Mouse (Mus musculus) hindbrain, embryonic 15.5 days (tissue): ENCODE data around the gene Hsd17b3. TPM values are rescaled to one million over a fixed set of nuclear protein-coding genes. Genes with fewer than 3 reads are reported as not detected.
"Not testable (repeated sequence)": the region's sequence is repeated elsewhere in the genome, so short reads cannot be mapped to it uniquely, and the experiment has no call there.

ENCODE experiments used
- ATAC-seq: fragments of 200-750 bp; cut with Nextera tagmentation; 2 replicates; pipeline ENCODE4 v1.8.0; 2017; ENCODE audit warnings: low read depth, moderate number of reproducible peaks, moderate TSS enrichment; ENCODE audit not compliant: low FRiP score
- H3K27ac ChIP-seq: fragments of 300-500 bp; sonication (generic); replicated peaks from 2 replicates; pipeline ENCODE4 v1.5.1; 2015; ENCODE audit warnings: mild to moderate bottlenecking, inconsistent platforms
- H3K27me3 ChIP-seq: fragments of 300-500 bp; sonication (generic); 2 replicates; pipeline ENCODE4 v1.6.1; 2015; ENCODE audit warnings: control low read depth, inconsistent platforms
- H3K36me3 ChIP-seq: fragments of 300-500 bp; sonication (generic); 2 replicates; pipeline ENCODE4 v1.6.1; 2015; ENCODE audit warnings: control low read depth, inconsistent platforms
- H3K4me1 ChIP-seq: fragments of 300-500 bp; sonication (generic); replicated peaks from 2 replicates; pipeline ENCODE4 v1.6.1; 2015; ENCODE audit warnings: control low read depth, inconsistent platforms
- H3K4me2 ChIP-seq: fragments of 300-500 bp; sonication (generic); 2 replicates; pipeline ENCODE4 v1.6.1; 2015; ENCODE audit warnings: moderate library complexity, mild to moderate bottlenecking, inconsistent platforms
- H3K4me3 ChIP-seq: fragments of 300-500 bp; sonication (generic); 2 replicates; pipeline ENCODE4 v1.5.1; 2015; ENCODE audit warnings: mild to moderate bottlenecking, inconsistent platforms
- H3K9ac ChIP-seq: fragments of 300-500 bp; sonication (generic); 2 replicates; pipeline ENCODE4 v1.6.1; 2015; ENCODE audit warnings: inconsistent platforms
- H3K9me3 ChIP-seq: fragments of 300-500 bp; sonication (generic); 2 replicates; pipeline ENCODE4 v1.6.1; 2016; ENCODE audit warnings: control low read depth, inconsistent platforms
- WGBS: fragments of 180-500 bp; shearing (Covaris S2); methylation state at CpG from one replicate; pipeline ENCODE4 v1.1.7; 2015; 5-methylcytosine and 5-hydroxymethylcytosine counted together
- polyA plus RNA-seq: library from polyadenylated mRNA; unstranded; fragments of >200 nt; fragmentation: Nextera tagmentation; extraction: Ambion mirVana; gene quantifications from 2 replicates; pipeline ENCODE4 v1.2.1, GENCODE M21; 2015

Hsd17b3 gene
- polyA plus RNA-seq, 1 experiment from 2014 or later = not detected

- no peak for ATAC-seq
- no peaks in the 10 kb centered on the region for H3K36me3 ChIP-seq
- 91% methylated on average over 4 of the region's 4 CpGs for WGBS
Measured at GRCm38 (mm10) chr13:64076074-64076473, 13.0 kb downstream of the Hsd17b3 start.

GRCm38 (mm10) chr13:64066653-64067052 lies 22.4 kb downstream of the Hsd17b3 start:
- 68% methylated on average over 3 of the region's 3 CpGs for WGBS
- ATAC-seq = no peak
- Histone ChIP-seq H3K27ac (no peak overlapping the region), H3K4me1 (no peaks in the 10 kb centered on the region), H3K9ac (no peak overlapping the region), H3K36me3 (no peaks in the 10 kb centered on the region), H3K27me3 (no peaks in the 10 kb centered on the region), H3K4me3 (no peak overlapping the region), H3K4me2 (no peak overlapping the region), H3K9me3 (no peaks in the 10 kb centered on the region)

More at GRCm38 (mm10) chr13:64076074-64076473, 13.0 kb downstream of the Hsd17b3 start:
- Histone ChIP-seq H3K27ac (no peak overlapping the region), H3K9me3 (no peaks in the 10 kb centered on the region), H3K9ac (no peak overlapping the region), H3K4me3 (no peak overlapping the region), H3K4me2 (no peak overlapping the region), H3K4me1 (no peaks in the 10 kb centered on the region), H3K27me3 (no peaks in the 10 kb centered on the region)

- no peak for ATAC-seq
- Histone ChIP-seq H3K27me3 (no peaks in the 10 kb centered on the region), H3K4me3 (no peak overlapping the region), H3K9me3 (no peaks in the 10 kb centered on the region), H3K36me3 (no peaks in the 10 kb centered on the region), H3K4me2 (no peak overlapping the region), H3K4me1 (no peaks in the 10 kb centered on the region), H3K9ac (no peak overlapping the region), H3K27ac (no peak overlapping the region)
Measured at GRCm38 (mm10) chr13:64064276-64064675, 24.8 kb downstream of the Hsd17b3 start.

GRCm38 (mm10) chr13:64060935-64061506 lies 28.0 kb downstream of the Hsd17b3 start:
- Histone ChIP-seq H3K36me3 (no peaks in the 10 kb centered on the region), H3K27me3 (no peaks in the 10 kb centered on the region), H3K9me3 (no peaks in the 10 kb centered on the region), H3K4me3 (no peak overlapping the region), H3K4me2 (no peak overlapping the region), H3K9ac (no peak overlapping the region), H3K4me1 (no peaks in the 10 kb centered on the region), H3K27ac (no peak overlapping the region)
- ATAC-seq = no peak
- 75% methylated on average over 5 of the region's 5 CpGs for WGBS

GRCm38 (mm10) chr13:64053959-64054358 lies 35.1 kb downstream of the Hsd17b3 start:
- H3K27ac ChIP-seq = no peak overlapping the region
- no peaks in the 10 kb centered on the region for H3K36me3 ChIP-seq
- ATAC-seq = no peak
- no peaks in the 10 kb centered on the region for H3K4me1 ChIP-seq
- no peaks in the 10 kb centered on the region for H3K9me3 ChIP-seq
- no peak overlapping the region for H3K9ac ChIP-seq
- WGBS = 30% methylated on average over 1 of the region's 1 CpGs
- no peak overlapping the region for H3K4me3 ChIP-seq
- H3K27me3 ChIP-seq = no peaks in the 10 kb centered on the region
- H3K4me2 ChIP-seq = no peak overlapping the region

GRCm38 (mm10) chr13:64052281-64052680 lies 36.7 kb downstream of the Hsd17b3 start:
- H3K4me1 ChIP-seq, H3K9ac ChIP-seq: not testable (repeated sequence)
- 84% methylated on average over 2 of the region's 2 CpGs for WGBS

GRCm38 (mm10) chr13:64050895-64051294 lies 38.1 kb downstream of the Hsd17b3 start:
- no peaks in the 10 kb centered on the region for H3K36me3 ChIP-seq
- WGBS = 72% methylated on average over 4 of the region's 4 CpGs
- no peak for ATAC-seq
- no peak overlapping the region for H3K9ac ChIP-seq
- H3K27me3 ChIP-seq = no peaks in the 10 kb centered on the region
- no peaks in the 10 kb centered on the region for H3K4me1 ChIP-seq
- H3K9me3 ChIP-seq = no peaks in the 10 kb centered on the region
- no peak overlapping the region for H3K4me2 ChIP-seq
- H3K27ac ChIP-seq = no peak overlapping the region
- H3K4me3 ChIP-seq = no peak overlapping the region

More at GRCm38 (mm10) chr13:64052281-64052680, 36.7 kb downstream of the Hsd17b3 start:
- H3K36me3 ChIP-seq, ATAC-seq, H3K9me3 ChIP-seq, H3K4me3 ChIP-seq, H3K27ac ChIP-seq, H3K4me2 ChIP-seq, H3K27me3 ChIP-seq: not testable (repeated sequence)

GRCm38 (mm10) chr13:64049535-64049934 lies 39.5 kb downstream of the Hsd17b3 start:
- H3K4me2 ChIP-seq = no peak overlapping the region
- H3K9ac ChIP-seq = no peak overlapping the region
- no peaks in the 10 kb centered on the region for H3K9me3 ChIP-seq
- no peak for ATAC-seq
- no peak overlapping the region for H3K4me3 ChIP-seq
- H3K36me3 ChIP-seq = no peaks in the 10 kb centered on the region
- no peaks in the 10 kb centered on the region for H3K27me3 ChIP-seq
- no peaks in the 10 kb centered on the region for H3K4me1 ChIP-seq
- no peak overlapping the region for H3K27ac ChIP-seq

- H3K36me3 ChIP-seq = no peaks in the 10 kb centered on the region
- 92% methylated on average over 2 of the region's 2 CpGs for WGBS
- H3K27me3 ChIP-seq = no peaks in the 10 kb centered on the region
Measured at GRCm38 (mm10) chr13:64048467-64048866, 40.6 kb downstream of the Hsd17b3 start.

GRCm38 (mm10) chr13:64039976-64040375 lies 49.1 kb downstream of the Hsd17b3 start:
- no peaks in the 10 kb centered on the region for H3K4me1 ChIP-seq
- H3K36me3 ChIP-seq = no peaks in the 10 kb centered on the region
- no peak for ATAC-seq
- no peak overlapping the region for H3K4me3 ChIP-seq
- no peak overlapping the region for H3K27ac ChIP-seq
- no peak overlapping the region for H3K9ac ChIP-seq
- H3K9me3 ChIP-seq = no peaks in the 10 kb centered on the region
- H3K27me3 ChIP-seq = peaks cover 5% of the 10 kb centered on the region; the same call in 1 of the 2 replicates
- no peak overlapping the region for H3K4me2 ChIP-seq
- WGBS = 79% methylated on average over 10 of the region's 10 CpGs

More at GRCm38 (mm10) chr13:64048467-64048866, 40.6 kb downstream of the Hsd17b3 start:
- Histone ChIP-seq H3K9ac (no peak overlapping the region), H3K4me3 (no peak overlapping the region), H3K4me2 (no peak overlapping the region), H3K9me3 (no peaks in the 10 kb centered on the region), H3K4me1 (no peaks in the 10 kb centered on the region), H3K27ac (no peak overlapping the region)
- no peak for ATAC-seq

GRCm38 (mm10) chr13:64038114-64038513 lies 50.9 kb downstream of the Hsd17b3 start:
- H3K9ac ChIP-seq = no peak overlapping the region
- no peaks in the 10 kb centered on the region for H3K9me3 ChIP-seq
- H3K4me3 ChIP-seq = no peak overlapping the region
- H3K4me1 ChIP-seq = no peaks in the 10 kb centered on the region
- no peak overlapping the region for H3K27ac ChIP-seq
- no peak overlapping the region for H3K4me2 ChIP-seq
- H3K27me3 ChIP-seq = peaks cover 5% of the 10 kb centered on the region; the same call in 1 of the 2 replicates
- no peaks in the 10 kb centered on the region for H3K36me3 ChIP-seq
- ATAC-seq = no peak

- Histone ChIP-seq H3K4me3 (no peak overlapping the region), H3K27me3 (peaks cover 5% of the 10 kb centered on the region; the same call in 1 of the 2 replicates), H3K36me3 (no peaks in the 10 kb centered on the region), H3K27ac (no peak overlapping the region), H3K4me1 (no peaks in the 10 kb centered on the region), H3K9me3 (no peaks in the 10 kb centered on the region), H3K4me2 (no peak overlapping the region), H3K9ac (no peak overlapping the region)
- ATAC-seq = peak; percentile 89
- WGBS = 25% methylated on average over 13 of the region's 13 CpGs
Measured at GRCm38 (mm10) chr13:64036079-64037011, 52.7 kb downstream of the Hsd17b3 start.
